Mouse (Mus musculus) heart, postnatal 0 days (tissue): ENCODE results near the gene Ext2. TPM values are rescaled to one million over a fixed set of nuclear protein-coding genes. Genes with fewer than 3 reads are reported as not detected.

Source experiments
- ATAC-seq: fragments of 200-750 bp; cut with Nextera tagmentation; 2 replicates; pipeline ENCODE4 v1.8.0; 2017; ENCODE audit warnings: low read depth, moderate number of reproducible peaks, moderate library complexity; ENCODE audit not compliant: insufficient read depth
- DNase-seq: peaks from one replicate; pipeline ENCODE4 v3.0.0-alpha.2; 2016; ENCODE audit warnings: low spot score
- H3K27ac ChIP-seq: fragments of 300-500 bp; sonication (generic); 2 replicates; pipeline ENCODE4 v1.5.1; 2014; ENCODE audit warnings: low read depth, mild to moderate bottlenecking
- H3K27me3 ChIP-seq: fragments of 300-500 bp; sonication (generic); 2 replicates; pipeline ENCODE4 v1.6.1; 2014; ENCODE audit warnings: low read length, mixed read lengths; ENCODE audit not compliant: control insufficient read depth, insufficient read depth
- H3K36me3 ChIP-seq: fragments of 300-500 bp; sonication (generic); replicated peaks from 2 replicates; pipeline ENCODE4 v1.6.1; 2014; ENCODE audit warnings: low read length, mixed read lengths; ENCODE audit not compliant: control insufficient read depth, insufficient read depth
- H3K4me1 ChIP-seq: fragments of 300-500 bp; sonication (generic); 2 replicates; pipeline ENCODE4 v1.6.1; 2014; ENCODE audit warnings: antibody characterized with exemption; ENCODE audit not compliant: control insufficient read depth, insufficient read depth
- H3K4me2 ChIP-seq: fragments of 300-500 bp; sonication (generic); 2 replicates; pipeline ENCODE4 v1.6.1; 2014; ENCODE audit warnings: low read depth, mild to moderate bottlenecking, low read length, moderate library complexity
- H3K4me3 ChIP-seq: fragments of 300-500 bp; sonication (generic); 2 replicates; pipeline ENCODE4 v1.5.1; 2014; ENCODE audit warnings: low read depth, low read length
- H3K9ac ChIP-seq: fragments of 300-500 bp; sonication (generic); replicated peaks from 2 replicates; pipeline ENCODE4 v1.6.1; 2014; ENCODE audit warnings: low read depth, low read length, mixed read lengths
- H3K9me3 ChIP-seq: fragments of 300-500 bp; sonication (generic); replicated peaks from 2 replicates; pipeline ENCODE4 v1.6.1; 2016; ENCODE audit warnings: low read length; ENCODE audit not compliant: control insufficient read depth
- CTCF ChIP-seq: IDR thresholded peaks from 2 replicates; pipeline ENCODE4 v1.5.1; 2016; ENCODE audit warnings: antibody characterized with exemption, control low read depth, low read depth
- EP300 ChIP-seq: IDR thresholded peaks from 2 replicates; pipeline ENCODE4 v1.6.1; 2016; ENCODE audit warnings: antibody characterized with exemption, low read depth
- WGBS: fragments of 180-500 bp; shearing (Covaris S2); extraction: QIAGEN DNeasy Blood & Tissue Kit; methylation state at CpG from one replicate; pipeline ENCODE4 v1.1.7; 2014; 5-methylcytosine and 5-hydroxymethylcytosine counted together
- polyA plus RNA-seq: library from polyadenylated mRNA; unstranded; fragments of >200 nt; fragmentation: Nextera tagmentation; extraction: Ambion mirVana; gene quantifications from 2 replicates; pipeline ENCODE4 v1.2.1, GENCODE M21; 2015
- total RNA-seq: library from RNA; depleted of rRNA; stranded (reverse); fragments of >200 nt; gene quantifications from 2 replicates; pipeline ENCODE4 v1.2.3, GENCODE M21; 2014; ENCODE audit warnings: low replicate concordance

Gene Ext2
- total and polyA plus RNA-seq, 2 experiments from 2014 or later: 32.8 to 40.3 TPM

DNA sequence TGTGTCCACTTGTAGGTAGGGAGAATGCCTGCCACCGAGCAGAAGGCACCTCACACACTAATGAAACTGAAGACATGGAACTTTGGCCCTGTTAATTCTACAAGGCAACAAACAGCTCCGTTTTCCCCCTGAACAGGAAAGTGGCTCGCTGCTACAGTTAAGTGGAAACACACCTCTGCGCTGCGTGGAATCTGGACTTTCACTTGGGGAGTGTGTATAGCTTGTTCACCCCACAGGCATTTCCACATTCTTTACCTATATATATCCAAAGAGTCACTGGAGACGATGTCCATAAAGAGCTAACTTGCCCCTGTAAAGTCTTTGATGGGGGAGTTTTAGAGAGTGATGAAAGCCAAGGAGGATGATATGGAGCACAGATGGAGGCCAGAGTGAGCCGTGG lies 89.7 kb downstream of the Ext2 start:
- Histone ChIP-seq H3K4me1 (no peaks in the 10 kb centered on the region), H3K27me3 (no peaks in the 10 kb centered on the region), H3K36me3 (peaks cover 33% of the 10 kb centered on the region), H3K9me3 (no peaks in the 10 kb centered on the region), H3K4me3 (no peak overlapping the region), H3K4me2 (no peak overlapping the region), H3K27ac (no peak overlapping the region), H3K9ac (no peak overlapping the region)
- WGBS: 49% methylated on average over 7 of the region's 7 CpGs
- TF ChIP-seq CTCF: no peak
- TF ChIP-seq EP300: no peak
- no peak for DNase-seq
- no peak for ATAC-seq

DNA sequence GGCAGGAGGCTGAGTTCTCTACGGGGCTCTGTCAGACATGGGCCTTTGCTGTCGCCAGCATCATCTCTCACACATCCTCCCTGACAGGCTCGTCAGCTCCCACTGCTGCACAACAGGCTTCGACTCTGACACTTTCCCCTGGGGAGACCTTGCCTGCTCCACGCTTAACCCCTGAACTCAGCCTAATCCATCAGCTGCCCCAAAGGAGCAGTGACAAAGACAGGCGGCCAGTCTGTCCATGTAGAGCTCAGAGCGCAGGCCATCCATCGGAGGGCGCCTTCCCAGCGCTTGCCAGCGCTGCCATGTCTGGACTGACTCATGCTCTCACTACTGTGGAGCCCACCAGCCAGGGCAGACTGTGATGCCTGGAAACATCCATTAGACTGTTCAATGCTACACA lies 92.8 kb downstream of the Ext2 start:
- no peaks in the 10 kb centered on the region for H3K4me1 ChIP-seq
- H3K4me2 ChIP-seq: no peak overlapping the region
- no peak for DNase-seq
- no peaks in the 10 kb centered on the region for H3K27me3 ChIP-seq
- TF ChIP-seq CTCF: no peak
- no peak for TF ChIP-seq EP300
- WGBS: 66% methylated on average over 11 of the region's 11 CpGs
- no peak overlapping the region for H3K9ac ChIP-seq
- no peak for ATAC-seq
- no peaks in the 10 kb centered on the region for H3K9me3 ChIP-seq
- H3K4me3 ChIP-seq: no peak overlapping the region
- H3K36me3 ChIP-seq: peaks cover 29% of the 10 kb centered on the region
- H3K27ac ChIP-seq: no peak overlapping the region

DNA sequence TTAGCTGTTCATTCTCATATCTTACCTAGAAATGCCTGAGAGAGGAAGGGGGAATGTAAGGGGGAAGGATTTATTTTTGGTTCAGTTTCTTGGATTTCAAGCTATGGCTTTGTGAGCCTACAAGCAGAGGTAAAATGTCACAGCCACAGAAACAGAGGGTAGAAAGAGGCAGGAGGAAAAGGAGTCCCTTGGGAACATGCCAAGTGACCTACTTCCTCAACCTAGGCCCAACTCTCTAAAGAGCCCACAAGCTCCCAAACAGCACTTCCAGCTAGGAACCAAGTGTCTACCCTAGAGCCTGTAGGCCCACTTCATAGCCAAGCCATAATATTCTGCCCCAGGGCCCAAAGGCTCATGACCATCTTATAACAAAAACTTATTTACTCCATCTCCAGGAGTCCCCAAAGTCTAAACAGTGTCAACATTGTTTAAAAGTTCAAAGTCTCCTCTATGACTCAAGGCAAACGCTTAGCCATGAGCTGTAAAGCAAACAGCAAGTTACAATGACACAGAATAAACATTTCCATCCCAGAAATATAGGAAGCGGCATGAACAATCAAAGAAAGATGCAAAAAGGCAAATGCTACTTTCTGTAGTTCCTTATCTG lies 99.1 kb downstream of the Ext2 start:
- ATAC-seq (no peak), DNase-seq (no peak)
- Histone ChIP-seq H3K27me3 (no peaks in the 10 kb centered on the region), H3K27ac (no peak overlapping the region), H3K4me2 (no peak overlapping the region), H3K9me3 (no peaks in the 10 kb centered on the region), H3K4me1 (no peaks in the 10 kb centered on the region), H3K9ac (no peak overlapping the region), H3K4me3 (no peak overlapping the region), H3K36me3 (peaks cover 12% of the 10 kb centered on the region; the same call in 1 of the 2 replicates)
- WGBS: 87% methylated on average over 2 of the region's 2 CpGs
- TF ChIP-seq EP300 (no peak), CTCF (no peak)

DNA sequence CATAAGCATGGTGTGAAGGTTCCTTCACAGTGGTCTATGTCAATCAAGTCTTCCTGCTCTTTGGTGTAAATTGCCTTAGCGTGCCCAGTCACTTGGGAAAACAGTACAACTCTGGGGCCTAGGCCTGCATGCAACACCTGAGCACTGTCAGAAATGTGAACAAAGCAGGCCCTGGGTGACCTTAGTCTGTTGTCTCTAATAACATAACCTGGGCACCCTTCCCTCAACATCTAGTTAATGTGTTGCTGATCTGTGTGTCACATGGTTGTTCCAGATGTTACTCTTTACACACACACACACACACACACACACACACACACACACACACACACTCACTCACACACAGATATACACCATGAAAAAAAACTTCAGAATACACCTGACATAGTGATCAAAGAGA lies 101.4 kb downstream of the Ext2 start:
- Histone ChIP-seq H3K9me3 (no peaks in the 10 kb centered on the region), H3K27me3 (no peaks in the 10 kb centered on the region), H3K9ac (no peak overlapping the region), H3K4me3 (no peak overlapping the region), H3K4me1 (no peaks in the 10 kb centered on the region), H3K4me2 (no peak overlapping the region), H3K27ac (no peak overlapping the region), H3K36me3 (peaks cover 3% of the 10 kb centered on the region; the same call in 1 of the 2 replicates)
- WGBS: 93% methylated on average over 1 of the region's 1 CpGs
- DNase-seq: no peak
- no peak for ATAC-seq
- TF ChIP-seq EP300 (no peak), CTCF (no peak)

DNA sequence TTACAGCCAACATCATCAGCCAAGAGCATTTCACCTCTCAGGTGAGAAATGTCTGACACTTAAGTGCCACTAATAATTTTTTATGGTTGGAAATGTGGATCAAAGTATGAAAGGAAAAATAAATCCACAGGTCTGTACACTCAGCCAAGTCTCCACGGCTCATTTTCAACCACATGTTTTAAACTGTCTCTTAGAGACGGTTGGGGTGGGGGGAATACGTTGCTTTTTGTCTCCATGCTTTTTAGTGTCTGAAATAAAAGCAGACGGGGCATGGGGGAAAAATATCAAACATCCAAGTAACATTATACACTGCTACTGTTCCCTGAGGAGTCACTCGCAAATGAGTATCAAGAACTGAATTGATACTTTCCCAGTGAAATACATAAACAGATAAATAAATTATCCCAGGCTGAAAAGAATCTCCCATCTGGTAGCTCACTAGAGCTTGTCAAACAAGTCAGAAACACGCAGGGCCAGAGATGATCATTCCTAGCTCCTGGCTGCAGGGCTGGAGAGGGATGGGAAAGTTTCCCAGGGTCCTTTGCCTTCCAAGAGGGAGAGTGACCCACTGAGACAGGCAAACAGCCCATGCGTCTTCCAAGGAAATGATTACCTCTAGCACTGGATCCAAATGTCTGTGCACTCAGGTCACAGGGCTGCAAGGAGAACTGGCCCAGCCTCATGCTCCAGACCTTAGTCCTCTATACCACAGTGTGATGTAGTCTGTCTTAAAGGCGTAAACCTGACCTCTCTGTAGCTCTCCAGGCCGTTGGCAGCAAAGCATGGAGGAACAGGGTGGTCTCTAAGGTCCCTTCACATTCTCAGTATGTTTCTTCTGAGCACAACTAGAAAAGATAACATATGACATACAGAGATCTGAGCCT lies 102.3 kb downstream of the Ext2 start:
- WGBS: 83% methylated on average over 9 of the region's 9 CpGs
- ATAC-seq (no peak), DNase-seq (no peak)
- H3K27ac ChIP-seq: no peak overlapping the region
- no peaks in the 10 kb centered on the region for H3K27me3 ChIP-seq
- no peak overlapping the region for H3K4me2 ChIP-seq
- H3K4me1 ChIP-seq: no peaks in the 10 kb centered on the region
- peaks cover 7% of the 10 kb centered on the region for H3K36me3 ChIP-seq
- TF ChIP-seq CTCF (no peak), EP300 (no peak)
- H3K9ac ChIP-seq: no peak overlapping the region
- no peaks in the 10 kb centered on the region for H3K9me3 ChIP-seq
- no peak overlapping the region for H3K4me3 ChIP-seq
